Mouse (Mus musculus) left cerebral cortex, adult 8-10 months (tissue): ENCODE measurements around the gene Gm21860. TPM values are rescaled to one million over a fixed set of nuclear protein-coding genes. Genes with fewer than 3 reads are reported as not detected.
"Not testable (repeated sequence)": the region's sequence is repeated elsewhere in the genome, so short reads cannot be mapped to it uniquely, and the experiment has no call there.

Experiments
- DNase-seq, 2 experiments: peaks; one replicate each; pipeline ENCODE4 v3.0.0; 2022; ENCODE audit warnings: low spot score in 2 of 2
- total RNA-seq, 4 experiments: library from RNA; stranded (reverse); gene quantifications; 2 replicates each; pipeline ENCODE4 v1.2.4; 2022

Gene Gm21860
- total RNA-seq, 4 experiments from 2014 or later, result not detected

- peak; percentile 20 to 50 for DNase-seq
These were observed 20.8 kb downstream of the Gm21860 start for GRCm38 (mm10) chrY:90733656-90734333.

GRCm38 (mm10) chrY:90732101-90732542 is 22.5 kb downstream of the Gm21860 start:
- DNase-seq, result peak; percentile 21 to 61

- DNase-seq, result not testable (repeated sequence)
These were observed 23.0 kb downstream of the Gm21860 start for GRCm38 (mm10) chrY:90731593-90731955.

- not testable (repeated sequence) for DNase-seq
These were observed 23.6 kb downstream of the Gm21860 start for GRCm38 (mm10) chrY:90730908-90731592.

- DNase-seq, result not testable (repeated sequence)
These were observed 24.8 kb downstream of the Gm21860 start for GRCm38 (mm10) chrY:90729816-90730303.

- not testable (repeated sequence) for DNase-seq
These were observed 25.7 kb downstream of the Gm21860 start for GRCm38 (mm10) chrY:90728905-90729256.

GRCm38 (mm10) chrY:90728251-90728904 is 26.2 kb downstream of the Gm21860 start:
- DNase-seq, result peak in 1 of 2 experiments; percentile 33

- not testable (repeated sequence) for DNase-seq
These were observed 27.3 kb downstream of the Gm21860 start for GRCm38 (mm10) chrY:90727121-90727908.

- not testable (repeated sequence) for DNase-seq
These were observed 28.7 kb downstream of the Gm21860 start for GRCm38 (mm10) chrY:90725701-90726451.

- DNase-seq, result not testable (repeated sequence)
These were observed 29.5 kb downstream of the Gm21860 start for GRCm38 (mm10) chrY:90725166-90725565.

- not testable (repeated sequence) for DNase-seq
These were observed 30.5 kb downstream of the Gm21860 start for GRCm38 (mm10) chrY:90724014-90724709.

GRCm38 (mm10) chrY:90723336-90723987 is 31.2 kb downstream of the Gm21860 start:
- peak; percentile 47 to 68 for DNase-seq

- not testable (repeated sequence) for DNase-seq
These were observed 34.1 kb downstream of the Gm21860 start for GRCm38 (mm10) chrY:90720505-90720904.

GRCm38 (mm10) chrY:90719403-90720232 is 35.0 kb downstream of the Gm21860 start:
- not testable (repeated sequence) for DNase-seq

GRCm38 (mm10) chrY:90718583-90719402 is 35.8 kb downstream of the Gm21860 start:
- DNase-seq, result peak; percentile 70 to 76

- not testable (repeated sequence) for DNase-seq
These were observed 36.6 kb downstream of the Gm21860 start for GRCm38 (mm10) chrY:90718021-90718420.

- peak in 1 of 2 experiments; percentile 32 for DNase-seq
These were observed 37.1 kb downstream of the Gm21860 start for GRCm38 (mm10) chrY:90717496-90717895.
